Mouse (Mus musculus) spleen, adult 2 months (tissue): ENCODE results near the gene Sell. TPM values are rescaled to one million over a fixed set of nuclear protein-coding genes. Genes with fewer than 3 reads are reported as not detected.

Experiments
- DNase-seq, 2 experiments: peaks; one replicate each; pipeline versions ENCODE4 v3.0.0 to v3.0.0-alpha.2; 2012 to 2021; ENCODE audit warnings: low spot score in 2 of 2, low read depth in 1 of 2
- H3K27ac ChIP-seq: fragments of 200-500 bp; 2 replicates; pipeline ENCODE4 v1.5.1; 2012; ENCODE audit warnings: low read length, inconsistent platforms; ENCODE audit not compliant: insufficient read depth
- H3K27me3 ChIP-seq: fragments of 200-500 bp; 2 replicates; pipeline ENCODE4 v1.6.1; 2012; ENCODE audit warnings: mild to moderate bottlenecking, moderate library complexity, low read length, inconsistent platforms; ENCODE audit not compliant: control insufficient read depth, insufficient read depth
- H3K36me3 ChIP-seq: fragments of 200-500 bp; 2 replicates; pipeline ENCODE4 v1.6.1; 2012; ENCODE audit warnings: mild to moderate bottlenecking, low read length, inconsistent platforms; ENCODE audit not compliant: control insufficient read depth, insufficient read depth
- H3K4me1 ChIP-seq: fragments of 200-500 bp; 2 replicates; pipeline ENCODE4 v1.6.1; 2011; ENCODE audit warnings: inconsistent platforms; ENCODE audit not compliant: control insufficient read depth, insufficient read depth, insufficient read length
- H3K4me3 ChIP-seq: fragments of 200-500 bp; 2 replicates; pipeline ENCODE4 v1.5.1; 2011; ENCODE audit warnings: mild to moderate bottlenecking, inconsistent platforms; ENCODE audit not compliant: insufficient read depth, insufficient read length; ENCODE audit errors: extremely low read depth
- CTCF ChIP-seq: fragments of 200-500 bp; IDR thresholded peaks from 2 replicates; pipeline ENCODE4 v1.5.1; 2011; ENCODE audit warnings: mild to moderate bottlenecking, inconsistent platforms; ENCODE audit not compliant: insufficient read depth, insufficient read length, insufficient replicate concordance; ENCODE audit errors: extremely low read depth
- POLR2A ChIP-seq: fragments of 200-500 bp; IDR thresholded peaks from 2 replicates; pipeline ENCODE4 v1.6.1; 2011; ENCODE audit warnings: low read depth, low read length, inconsistent platforms
- WGBS: fragments of 180-500 bp; shearing (Covaris S2); methylation state at CpG from one replicate; pipeline ENCODE4 v1.1.7; 2018; 5-methylcytosine and 5-hydroxymethylcytosine counted together
- polyA plus RNA-seq: library from polyadenylated mRNA; depleted of rRNA; stranded (reverse); fragments of >200 nt; gene quantifications from 2 replicates; pipeline ENCODE4 v1.2.3, GENCODE M21; 2012

The Sell gene
- polyA plus RNA-seq, 1 experiment = 72.4 TPM

- no peak for DNase-seq
- Histone ChIP-seq H3K4me3 (no peak overlapping the region), H3K36me3 (no peaks in the 10 kb centered on the region), H3K27me3 (no peaks in the 10 kb centered on the region), H3K4me1 (peaks cover 6% of the 10 kb centered on the region), H3K27ac (no peak overlapping the region)
- WGBS = 81% methylated on average over 5 of the region's 5 CpGs
- TF ChIP-seq POLR2A (no peak), CTCF (no peak)
Observed at GRCm38 (mm10) chr1:164114280-164114679, 52.5 kb downstream of the Sell start.

DNA sequence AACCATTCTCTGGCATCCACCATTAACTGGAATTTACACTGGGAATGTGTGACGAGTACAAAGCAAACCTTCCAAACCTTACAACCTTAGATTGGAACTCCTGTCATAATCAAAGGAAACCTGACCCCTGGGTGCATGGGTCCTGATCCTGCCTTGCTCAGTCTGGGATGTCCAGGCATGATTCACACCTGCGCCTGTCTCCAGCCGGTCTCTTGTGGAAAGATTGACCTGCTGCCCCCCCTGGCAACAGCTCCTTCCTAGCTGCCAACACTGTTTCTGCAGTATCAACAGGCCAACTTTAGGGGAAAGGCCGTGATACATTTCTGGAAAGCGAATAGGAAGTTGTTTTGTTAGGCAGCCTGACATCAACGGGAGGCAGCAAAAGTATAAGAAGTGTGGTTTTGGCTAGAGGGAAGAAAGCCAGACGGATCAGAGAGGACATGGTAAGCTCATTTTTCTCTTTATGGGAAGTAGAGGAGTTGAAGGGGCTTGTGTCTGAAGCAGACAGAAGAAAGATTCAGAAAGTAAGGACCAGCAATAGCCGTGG lies 53.2 kb downstream of the Sell start, which contains the start of gene Selp:
Gene Selp, plus strand, starts transcription at position 318 of the 547 bp plus-strand sequence.
- WGBS = 54% methylated on average over 8 of the region's 8 CpGs
- no peak for DNase-seq
- no peaks in the 10 kb centered on the region for H3K36me3 ChIP-seq
- H3K4me1 ChIP-seq = peaks cover under 1% of the 10 kb centered on the region; the same call in 1 of the 2 replicates
- H3K4me3 ChIP-seq = no peak within 1 kb of the TSS
- no peak for TF ChIP-seq POLR2A
- TF ChIP-seq CTCF = no peak
- H3K27me3 ChIP-seq = no peaks in the 10 kb centered on the region
- no peak within 1 kb of the TSS for H3K27ac ChIP-seq

DNA sequence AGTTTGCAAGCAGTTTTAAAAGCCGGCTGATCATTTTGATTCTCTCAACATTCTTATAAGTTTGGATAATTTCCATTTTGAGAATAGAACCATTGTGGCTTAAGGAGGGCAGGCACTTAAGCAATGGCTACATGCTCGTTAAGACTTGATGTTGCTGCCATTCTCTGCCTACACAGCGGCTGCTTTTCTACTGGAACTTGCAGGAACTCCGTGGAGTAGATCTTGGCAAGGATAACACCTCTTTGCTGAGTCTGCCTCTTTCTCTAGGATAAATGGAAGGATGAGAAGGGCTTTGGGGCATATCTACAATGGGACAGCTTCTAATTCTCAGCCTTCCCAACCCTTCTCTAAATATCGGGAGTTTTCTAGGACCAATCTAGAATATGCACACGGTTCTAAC lies 53.9 kb downstream of the Sell start:
- WGBS = 83% methylated on average over 6 of the region's 6 CpGs
- TF ChIP-seq CTCF (no peak), POLR2A (no peak)
- Histone ChIP-seq H3K4me3 (no peak overlapping the region), H3K4me1 (peaks cover 2% of the 10 kb centered on the region; the same call in 1 of the 2 replicates), H3K27ac (no peak overlapping the region), H3K36me3 (no peaks in the 10 kb centered on the region), H3K27me3 (no peaks in the 10 kb centered on the region)
- DNase-seq = no peak

GRCm38 (mm10) chr1:164117869-164118268 lies 56.1 kb downstream of the Sell start:
- DNase-seq = no peak
- Histone ChIP-seq H3K27me3 (no peaks in the 10 kb centered on the region), H3K4me1 (peaks cover 2% of the 10 kb centered on the region; the same call in 1 of the 2 replicates), H3K4me3 (no peak overlapping the region), H3K36me3 (no peaks in the 10 kb centered on the region), H3K27ac (no peak overlapping the region)
- 93% methylated on average over 6 of the region's 6 CpGs for WGBS
- TF ChIP-seq CTCF = no peak
- no peak for TF ChIP-seq POLR2A

GRCm38 (mm10) chr1:164119892-164120776 lies 58.4 kb downstream of the Sell start:
- Histone ChIP-seq H3K27me3 (no peaks in the 10 kb centered on the region), H3K4me3 (no peak overlapping the region), H3K36me3 (no peaks in the 10 kb centered on the region), H3K4me1 (peaks cover 6% of the 10 kb centered on the region; the same call in 1 of the 2 replicates), H3K27ac (no peak overlapping the region)
- 42% methylated on average over 3 of the region's 3 CpGs for WGBS
- no peak for DNase-seq
- TF ChIP-seq CTCF (no peak), POLR2A (no peak)

DNA sequence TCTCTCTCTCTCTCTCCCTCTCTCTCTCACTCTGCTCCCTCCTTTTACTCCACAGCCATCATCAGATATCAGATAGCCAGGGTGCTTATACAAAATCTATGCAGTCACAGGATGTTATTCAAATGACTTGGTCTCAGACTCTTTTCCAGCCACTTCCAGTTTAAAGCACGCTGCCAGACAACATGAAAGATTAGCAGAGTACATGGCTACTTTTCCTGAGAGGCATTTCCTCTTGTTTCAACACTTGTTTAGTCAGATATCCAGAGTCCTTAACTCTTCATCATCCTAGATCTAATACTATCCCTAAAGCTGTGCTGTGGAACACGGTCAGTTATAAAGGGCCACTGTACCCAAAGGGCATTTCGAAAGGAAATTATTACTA lies 59.0 kb downstream of the Sell start:
- WGBS = 85% methylated on average over 3 of the region's 3 CpGs
- no peak overlapping the region for H3K4me3 ChIP-seq
- no peak for DNase-seq
- H3K4me1 ChIP-seq = peaks cover 6% of the 10 kb centered on the region; the same call in 1 of the 2 replicates
- H3K27me3 ChIP-seq = no peaks in the 10 kb centered on the region
- no peak for TF ChIP-seq CTCF
- no peak for TF ChIP-seq POLR2A
- H3K36me3 ChIP-seq = no peaks in the 10 kb centered on the region
- no peak overlapping the region for H3K27ac ChIP-seq

DNA sequence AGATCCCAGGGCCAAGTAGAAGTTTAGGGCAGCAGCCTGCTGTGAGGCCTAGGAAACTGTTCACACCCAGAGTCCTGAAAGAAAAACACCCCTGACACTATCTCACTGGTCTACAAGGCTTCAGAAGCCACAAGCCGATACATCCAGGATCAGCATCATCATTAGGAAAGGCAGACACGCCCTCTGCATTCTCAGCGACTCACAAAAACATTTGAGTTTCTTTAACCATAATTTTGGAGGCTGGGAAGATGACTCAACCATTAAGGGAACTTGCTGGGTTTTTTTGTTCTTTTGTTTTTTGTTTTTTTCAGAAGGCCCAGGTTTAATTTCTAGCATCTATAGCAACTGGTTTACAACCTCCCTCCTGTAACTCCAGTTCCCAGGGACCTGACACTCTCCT lies 62.1 kb downstream of the Sell start:
- no peak for DNase-seq
- Histone ChIP-seq H3K27ac (no peak overlapping the region; the same call in 1 of the 2 replicates), H3K27me3 (no peaks in the 10 kb centered on the region), H3K36me3 (no peaks in the 10 kb centered on the region), H3K4me3 (no peak overlapping the region), H3K4me1 (peaks cover 6% of the 10 kb centered on the region; the same call in 1 of the 2 replicates)
- WGBS = 91% methylated on average over 3 of the region's 3 CpGs
- TF ChIP-seq CTCF (no peak), POLR2A (no peak)
